Mouse (Mus musculus): ENCODE data around the gene Kcnk5. TPM values are rescaled to one million over a fixed set of nuclear protein-coding genes. Genes with fewer than 3 reads are reported as not detected.

The Kcnk5 gene
- total and polyA plus RNA-seq, 3 experiments, result 8.7 to 12.5 (median 11.7) TPM

GRCm38 (mm10) chr14:20226488-20226887, 44.9 kb upstream of the Kcnk5 start:
- no peak for DNase-seq (ENCODE audit: extremely low read depth)
- dilution Hi-C loops (cut with MboI; ENCODE audit: extremely low pct_ligation_motif_present, extremely low pct_unique_long_range_greater_than_20kb, low sequenced_read_pairs), result no loop called here
- H3K27me3 ChIP-seq (replicated peaks), result peaks cover 2% of the 10 kb centered on the region

DNA sequence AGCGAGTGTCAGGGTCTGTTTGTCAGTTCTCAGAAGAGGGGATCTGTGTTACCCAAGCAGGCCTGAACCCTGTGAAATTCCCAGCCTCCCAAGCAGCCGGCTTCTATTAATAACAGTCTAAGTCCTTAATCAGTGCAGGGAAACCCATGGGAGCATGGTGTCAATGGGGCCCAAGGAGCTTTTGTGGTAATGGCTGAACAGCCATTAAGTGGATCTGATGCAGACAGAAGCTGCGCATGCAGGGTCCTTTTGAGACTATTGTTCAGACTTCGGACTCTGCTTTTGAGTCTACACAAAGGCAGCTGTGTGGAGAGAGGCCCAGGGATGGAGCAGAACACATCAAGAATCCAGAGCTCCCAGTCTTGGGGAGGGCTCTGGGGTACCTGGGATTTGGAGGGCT, 43.9 kb upstream of the Kcnk5 start:
- TF ChIP-seq ELF1 (IDR thresholded peaks at IDR 0.05; ENCODE audit: low read depth, low read length) (no peak), ZKSCAN1 (IDR thresholded peaks at IDR 0.05; ENCODE audit: borderline replicate concordance, low read depth, low read length) (no peak), SIN3A (IDR thresholded peaks at IDR 0.05; ENCODE audit: low read length) (no peak), ETS1 (conservative IDR thresholded peaks at IDR 0.05; ENCODE audit: low read depth, low read length) (no peak), CTCF (conservative IDR thresholded peaks at IDR 0.05 in 1 of 2, IDR thresholded peaks at IDR 0.05 in 1 of 2; ENCODE audit: low read depth in 2 of 2, low read length in 2 of 2) (no peak), USF2 (conservative IDR thresholded peaks at IDR 0.05; ENCODE audit: low read depth, low read length) (no peak), ZNF384 (IDR thresholded peaks at IDR 0.05; ENCODE audit: low read depth, low read length) (no peak), MEF2A (IDR thresholded peaks at IDR 0.05; ENCODE audit: borderline replicate concordance, low read depth, low read length) (no peak), MAFK (IDR thresholded peaks at IDR 0.05; ENCODE audit: insufficient replicate concordance, low read length) (no peak), KAT2A (IDR thresholded peaks at IDR 0.05; ENCODE audit: insufficient replicate concordance, low read length) (no peak), BHLHE40 (IDR thresholded peaks at IDR 0.05; ENCODE audit: low read depth, low read length) (no peak), IRF4 (IDR thresholded peaks at IDR 0.05; ENCODE audit: low read depth, low read length) (no peak), EP300 (IDR thresholded peaks at IDR 0.05; ENCODE audit: low read length) (no peak), JUN (IDR thresholded peaks at IDR 0.05; ENCODE audit: insufficient read depth, low read depth, low read length) (no peak)
- DNase-seq (ENCODE audit: extremely low read depth), result no peak

More at GRCm38 (mm10) chr14:20226488-20226887, 44.9 kb upstream of the Kcnk5 start:
- Histone ChIP-seq H3K36me3 (replicated peaks in 1 of 2; ENCODE audit: control insufficient read depth in 1 of 2, insufficient read depth in 1 of 2, low read length in 1 of 2) (no peaks in the 10 kb centered on the region), H3K4me3 (replicated peaks in 1 of 3; ENCODE audit: low read depth in 2 of 3, low read length in 2 of 3, poor library complexity in 1 of 3) (no peak overlapping the region), H3K4me2 (ENCODE audit: insufficient read depth, low read depth, poor library complexity, severe bottlenecking) (no peak overlapping the region), H3K9me3 (replicated peaks; ENCODE audit: low read length) (no peaks in the 10 kb centered on the region), H3K4me1 (ENCODE audit: control insufficient read depth in 1 of 2, insufficient read depth in 2 of 2) (no peaks in the 10 kb centered on the region), H3K9ac (ENCODE audit: insufficient read depth, low read depth) (no peak overlapping the region), H3K79me2 (replicated peaks; ENCODE audit: control insufficient read depth, extremely low read depth, insufficient read depth, poor library complexity, severe bottlenecking) (no peaks in the 10 kb centered on the region), H3K27ac (ENCODE audit: insufficient read depth, low read depth) (no peak overlapping the region)
- TF ChIP-seq MXI1 (IDR thresholded peaks at IDR 0.05; ENCODE audit: low read depth, low read length) (no peak), NELFE (IDR thresholded peaks at IDR 0.05; ENCODE audit: low read depth, low read length) (no peak), TBP (conservative IDR thresholded peaks at IDR 0.05; ENCODE audit: low read depth, low read length) (no peak), POLR2A (IDR thresholded peaks at IDR 0.05; ENCODE audit: low read depth, low read length) (no peak), RCOR1 (conservative IDR thresholded peaks at IDR 0.05; ENCODE audit: low read depth, low read length) (no peak), GABPA (IDR thresholded peaks at IDR 0.05; ENCODE audit: insufficient replicate concordance, low read depth, low read length) (no peak), E2F4 (IDR thresholded peaks at IDR 0.05; ENCODE audit: insufficient replicate concordance, low read depth, low read length) (no peak), CHD1 (IDR thresholded peaks at IDR 0.05; ENCODE audit: low read depth, low read length) (no peak), IRF4 (IDR thresholded peaks at IDR 0.05; ENCODE audit: low read depth, low read length) (no peak), MYC (IDR thresholded peaks at IDR 0.05; ENCODE audit: low read depth, low read length) (no peak), ETS1 (conservative IDR thresholded peaks at IDR 0.05; ENCODE audit: low read depth, low read length) (no peak), SIN3A (IDR thresholded peaks at IDR 0.05; ENCODE audit: low read length) (no peak), TCF12 (IDR thresholded peaks at IDR 0.05; ENCODE audit: low read depth, low read length) (no peak), ZMIZ1 (IDR thresholded peaks at IDR 0.05; ENCODE audit: low read depth, low read length) (no peak)
- in situ Hi-C loops (cut with MboI; ENCODE audit: low pct_ligation_motif_present, low pct_unique_long_range_greater_than_20kb, low sequenced_read_pairs), result loop anchor here (25.0 kb wide), 1 partner anchor 514 kb away; no protein-coding TSS in a partner anchor

More for the DNA sequence above, 43.9 kb upstream of the Kcnk5 start:
- Histone ChIP-seq H3K27ac (ENCODE audit: insufficient read depth, low read depth) (no peak overlapping the region), H3K9me3 (replicated peaks; ENCODE audit: low read length) (no peaks in the 10 kb centered on the region), H3K4me2 (ENCODE audit: insufficient read depth, low read depth, poor library complexity, severe bottlenecking) (no peak overlapping the region), H3K36me3 (replicated peaks in 1 of 2; ENCODE audit: control insufficient read depth in 1 of 2, insufficient read depth in 1 of 2, low read length in 1 of 2) (no peaks in the 10 kb centered on the region), H3K4me3 (replicated peaks in 1 of 3; ENCODE audit: low read depth in 2 of 3, low read length in 2 of 3, poor library complexity in 1 of 3) (no peak overlapping the region), H3K4me1 (ENCODE audit: control insufficient read depth in 1 of 2, insufficient read depth in 2 of 2) (no peaks in the 10 kb centered on the region), H3K9ac (ENCODE audit: insufficient read depth, low read depth) (no peak overlapping the region), H3K79me2 (replicated peaks; ENCODE audit: control insufficient read depth, extremely low read depth, insufficient read depth, poor library complexity, severe bottlenecking) (no peaks in the 10 kb centered on the region), H3K27me3 (replicated peaks) (peaks cover 2% of the 10 kb centered on the region)
- dilution Hi-C loops (cut with MboI; ENCODE audit: extremely low pct_ligation_motif_present, extremely low pct_unique_long_range_greater_than_20kb, low sequenced_read_pairs), result no loop called here
- in situ Hi-C loops (cut with MboI; ENCODE audit: low pct_ligation_motif_present, low pct_unique_long_range_greater_than_20kb, low sequenced_read_pairs), result loop anchor here (25.0 kb wide), 1 partner anchor 513 kb away; no protein-coding TSS in a partner anchor

Measured in CH12.LX (cell line).